Mouse (Mus musculus): Measurements from ENCODE around the gene Tmem151b. TPM values are rescaled to one million over a fixed set of nuclear protein-coding genes. Genes with fewer than 3 reads are reported as not detected.

The Tmem151b gene
- total RNA-seq, 2 experiments from 2014 or later: 1.7 to 3.7 TPM

DNA sequence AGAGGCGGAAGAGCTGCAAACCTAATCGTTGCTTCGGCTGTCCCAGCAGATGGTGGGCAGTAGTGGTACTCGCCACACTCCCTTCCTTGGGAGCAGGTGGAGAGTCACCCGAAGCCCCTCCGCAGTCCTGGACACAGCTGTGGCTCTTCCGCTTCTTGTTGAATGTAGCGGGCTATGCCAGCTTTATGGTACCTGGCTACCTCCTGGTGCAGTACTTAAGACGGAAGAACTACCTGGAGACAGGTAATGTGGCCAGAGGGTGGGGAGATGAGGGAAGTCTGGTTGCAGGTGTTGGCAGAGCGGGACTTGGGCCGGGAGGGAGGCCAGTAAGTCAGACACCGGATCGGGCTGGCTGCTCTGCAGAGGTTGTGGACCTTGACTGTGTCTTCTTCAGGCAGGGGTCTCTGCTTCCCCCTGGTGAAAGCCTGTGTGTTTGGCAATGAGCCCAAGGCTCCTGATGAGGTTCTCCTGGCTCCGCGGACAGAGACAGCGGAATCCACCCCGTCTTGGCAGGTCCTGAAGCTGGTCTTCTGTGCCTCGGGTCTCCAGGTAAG is 15.1 kb upstream of the Tmem151b start:
- DNase-seq (ENCODE audit: low spot score in 2 of 2): no peak

DNA sequence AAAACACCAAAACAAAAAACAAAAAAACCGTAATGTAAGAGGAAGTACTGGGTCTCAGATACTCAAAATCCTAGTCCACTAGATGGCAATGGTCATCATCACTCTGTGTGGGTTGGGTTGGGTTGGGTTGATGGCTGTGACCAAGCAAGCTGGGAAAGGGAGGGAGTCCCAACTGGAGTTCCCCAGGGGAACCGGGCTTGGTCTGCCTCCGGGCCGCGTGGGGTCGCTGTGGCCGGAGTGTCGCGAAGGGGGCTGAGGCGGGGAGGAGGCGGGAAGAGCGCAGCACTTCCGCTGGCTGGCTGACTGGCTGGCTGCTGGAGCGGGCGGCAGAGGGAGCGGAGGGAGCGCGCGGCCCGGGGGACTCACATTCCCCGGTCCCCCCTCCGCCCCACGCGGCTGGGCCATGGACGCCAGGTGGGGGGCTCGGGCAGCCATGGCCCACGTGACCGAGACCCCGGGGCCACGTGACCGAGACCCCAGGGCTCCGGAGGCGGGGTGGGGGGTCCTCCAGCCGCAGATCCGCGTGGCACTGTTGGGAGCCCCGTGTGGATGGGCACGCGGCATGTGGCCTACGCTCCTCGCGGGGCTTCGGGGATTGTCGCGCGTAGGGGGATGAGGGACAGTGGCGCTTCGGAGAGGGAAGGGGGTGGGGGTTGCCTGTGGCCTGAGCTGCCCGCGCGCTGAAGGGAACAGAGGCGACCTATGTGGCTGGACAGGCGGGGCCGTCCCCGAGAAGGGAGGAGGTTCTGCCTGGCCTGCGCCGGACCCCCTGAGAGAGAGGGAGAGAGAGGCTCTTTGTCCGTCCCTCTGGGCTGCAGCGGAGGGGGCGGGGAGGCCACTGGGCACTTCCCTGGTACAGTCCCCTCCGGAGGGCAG is 14.4 kb upstream of the Tmem151b start, which contains the start of gene Slc35b2:
Slc35b2 (plus strand) TSS at position 220 of the 876 bp plus-strand sequence.
- peak; percentile 91 for DNase-seq (ENCODE audit: low spot score in 2 of 2)

DNA sequence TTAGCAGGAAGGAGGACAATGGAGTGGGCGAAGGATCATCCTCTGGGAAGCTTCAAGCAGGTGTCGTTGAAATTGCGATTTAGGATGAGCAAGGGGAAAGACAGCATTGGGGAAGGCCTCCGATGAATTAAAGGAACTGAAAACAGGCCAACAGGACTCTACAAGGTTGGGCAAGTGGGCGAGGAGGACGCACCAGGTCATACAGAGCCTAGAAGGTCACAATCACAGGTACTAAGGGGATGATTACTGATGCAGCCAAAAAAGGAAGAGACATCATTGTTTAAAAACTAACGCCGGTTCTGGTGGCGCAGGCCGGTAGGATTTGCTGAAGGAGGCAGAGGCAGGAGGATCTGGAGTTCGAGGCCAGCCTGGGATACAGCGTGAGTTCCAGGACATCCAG is 13.7 kb upstream of the Tmem151b start:
- DNase-seq (ENCODE audit: low spot score in 2 of 2): no peak

DNA sequence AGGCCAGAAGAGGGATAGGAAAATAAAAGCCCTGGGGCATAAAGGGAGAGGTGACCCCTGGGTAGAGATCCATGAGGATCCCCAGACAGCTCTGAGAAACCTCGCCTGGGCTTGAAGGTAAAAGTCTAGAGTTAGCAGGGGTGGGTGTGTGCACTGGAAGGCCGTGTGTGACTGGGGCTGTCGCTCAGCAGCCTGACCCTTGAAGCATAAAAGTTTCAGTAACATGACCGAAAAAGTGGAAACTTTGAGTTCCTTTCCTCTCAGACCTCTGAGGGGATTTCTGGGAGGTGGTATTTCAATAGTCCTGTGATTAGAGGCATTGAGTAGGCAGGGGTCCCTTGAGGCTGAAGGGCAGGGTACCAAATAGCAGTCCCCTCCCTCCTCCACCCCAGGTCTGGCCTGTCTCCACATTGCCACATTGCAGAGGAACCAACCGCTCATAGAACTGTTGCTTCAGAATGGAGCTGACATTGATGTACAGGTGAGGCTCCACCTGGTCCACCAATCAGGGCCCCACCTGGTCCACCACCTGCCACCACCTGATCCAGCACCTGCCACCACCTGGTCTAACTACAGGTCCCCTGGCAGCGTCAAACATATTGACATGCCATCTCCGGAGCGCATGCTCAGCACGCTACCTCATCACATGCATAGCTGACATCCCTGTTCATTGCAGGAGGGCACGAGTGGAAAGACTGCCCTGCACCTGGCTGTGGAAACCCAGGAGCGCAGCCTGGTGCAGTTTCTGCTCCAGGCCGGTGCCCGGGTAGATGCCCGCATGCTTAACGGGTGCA is 10.5 kb upstream of the Tmem151b start:
- no peak for DNase-seq (ENCODE audit: low spot score in 2 of 2)

DNA sequence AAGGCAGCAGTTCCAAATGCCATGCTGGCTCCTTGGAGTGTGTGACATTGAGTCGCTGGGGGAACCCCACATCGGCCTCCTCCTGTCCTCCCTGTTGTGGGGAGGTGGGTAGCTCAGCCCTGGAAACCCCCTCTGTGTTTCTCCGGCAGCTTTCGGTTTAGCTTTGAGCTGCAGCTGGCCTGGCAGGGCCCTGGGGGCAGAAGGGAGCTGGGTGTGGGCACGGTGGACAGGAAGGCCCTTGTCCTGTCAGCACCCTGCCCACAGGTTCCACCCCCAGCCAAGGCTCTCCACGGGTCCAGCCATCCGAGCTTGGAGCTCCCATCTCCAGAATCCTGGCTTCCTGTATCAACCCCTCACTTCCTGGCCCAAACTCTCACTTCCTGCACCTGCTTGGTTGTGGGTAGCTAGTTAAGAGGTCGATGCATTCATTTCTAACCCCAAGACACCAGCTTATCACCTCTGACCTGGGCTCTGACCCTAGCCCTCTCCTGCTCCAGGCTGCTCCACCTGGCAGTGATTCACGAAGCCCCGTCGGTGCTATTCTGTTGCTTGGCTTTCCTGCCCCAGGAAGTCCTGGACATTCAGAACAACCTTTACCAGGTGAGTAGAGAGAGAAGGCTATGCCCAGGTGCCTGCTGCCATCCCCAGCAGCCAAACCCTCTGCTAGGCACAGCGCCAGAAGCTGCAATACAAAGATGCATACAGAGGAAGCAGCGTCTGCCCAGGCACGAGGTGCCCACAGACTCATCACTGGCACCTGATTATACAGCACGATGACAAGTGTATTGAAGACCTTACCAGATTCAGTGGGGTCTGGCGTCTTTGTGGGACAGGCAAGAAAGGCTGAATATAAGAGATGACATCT is 8.8 kb upstream of the Tmem151b start:
- DNase-seq (ENCODE audit: low spot score in 2 of 2): no peak

DNA sequence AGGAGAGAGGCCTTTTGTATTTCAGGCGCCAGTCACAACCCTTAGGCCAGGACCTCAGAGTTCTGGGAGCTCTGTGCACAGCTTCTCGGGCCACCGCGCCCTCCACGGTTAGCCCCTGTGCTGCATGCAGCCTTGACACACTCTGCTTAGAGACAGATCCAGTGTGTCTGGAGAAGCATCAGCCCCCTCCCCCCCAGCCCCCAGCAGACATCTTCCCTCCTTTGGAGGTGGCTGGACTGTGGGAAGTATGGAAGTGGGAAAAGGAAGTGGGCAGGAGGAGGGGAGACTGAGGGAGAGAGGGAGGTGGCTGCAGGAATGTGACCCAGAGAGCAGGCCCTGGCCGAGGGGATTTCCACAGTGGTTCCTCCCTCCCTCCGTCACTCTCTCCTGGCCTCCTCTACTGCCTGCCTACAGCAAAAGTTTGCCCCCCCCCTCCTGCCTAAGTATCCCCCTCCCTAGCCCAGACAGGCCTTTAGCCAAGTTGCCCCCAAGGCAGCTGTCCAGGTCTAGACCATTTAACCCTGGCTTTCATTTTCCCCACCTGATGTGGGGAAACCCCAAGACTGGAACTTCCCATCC is 7.9 kb upstream of the Tmem151b start:
- DNase-seq (ENCODE audit: low spot score in 2 of 2): no peak

DNA sequence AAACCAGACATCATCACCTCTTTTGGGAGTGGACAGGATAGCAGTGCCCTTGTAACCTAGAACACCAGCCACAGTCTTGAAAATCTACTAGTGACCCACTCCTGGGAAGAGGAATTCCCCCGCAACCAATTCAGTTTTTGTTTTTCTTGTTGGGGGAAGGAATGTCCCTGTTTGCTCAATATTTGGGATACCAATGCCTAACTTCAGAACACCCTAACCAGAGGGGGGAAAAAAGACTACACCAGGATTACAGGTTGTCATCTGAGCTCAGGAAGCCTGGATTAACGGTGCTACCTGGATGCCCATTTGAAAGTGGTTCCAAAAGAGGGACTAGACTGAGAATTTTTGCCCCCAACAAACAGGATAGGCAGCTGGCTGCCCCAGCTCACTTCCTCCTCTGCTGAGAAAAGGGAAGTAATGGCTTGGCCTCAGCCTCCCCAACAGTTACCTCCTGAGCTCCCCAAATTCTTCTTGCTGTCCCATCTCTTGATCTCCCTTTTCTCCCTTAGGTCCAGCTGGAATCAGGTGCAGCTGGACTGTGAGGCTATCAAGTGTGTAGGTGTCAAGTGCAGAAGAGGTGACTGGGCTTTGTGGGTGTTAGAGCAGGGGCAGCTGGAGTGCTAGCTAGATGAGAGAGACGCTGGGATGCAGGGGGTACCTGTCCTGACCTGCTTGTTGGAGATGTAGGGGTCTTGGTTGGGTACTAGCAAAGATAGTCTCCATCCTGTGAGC is 7.2 kb upstream of the Tmem151b start:
- no peak for DNase-seq (ENCODE audit: low spot score in 2 of 2)

DNA sequence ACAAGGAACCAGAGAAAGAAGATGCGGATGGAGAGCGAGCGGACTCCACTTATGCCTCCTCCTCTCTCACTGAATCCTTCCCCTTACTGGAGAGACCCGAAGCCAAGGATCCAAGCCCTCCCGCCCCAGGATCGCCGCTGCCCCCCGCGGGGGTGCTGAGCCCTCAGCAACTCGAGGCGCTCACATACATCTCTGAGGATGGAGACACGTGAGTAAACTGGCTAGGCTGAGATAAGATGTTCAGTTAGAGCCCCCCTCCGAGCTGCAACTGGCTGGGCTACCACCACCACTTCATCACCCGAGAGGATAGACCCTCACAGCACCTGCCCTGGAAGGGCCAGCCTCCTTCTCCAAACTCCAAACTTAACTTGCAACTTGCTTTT is 6.6 kb upstream of the Tmem151b start:
- no peak for DNase-seq (ENCODE audit: low spot score in 2 of 2)

DNA sequence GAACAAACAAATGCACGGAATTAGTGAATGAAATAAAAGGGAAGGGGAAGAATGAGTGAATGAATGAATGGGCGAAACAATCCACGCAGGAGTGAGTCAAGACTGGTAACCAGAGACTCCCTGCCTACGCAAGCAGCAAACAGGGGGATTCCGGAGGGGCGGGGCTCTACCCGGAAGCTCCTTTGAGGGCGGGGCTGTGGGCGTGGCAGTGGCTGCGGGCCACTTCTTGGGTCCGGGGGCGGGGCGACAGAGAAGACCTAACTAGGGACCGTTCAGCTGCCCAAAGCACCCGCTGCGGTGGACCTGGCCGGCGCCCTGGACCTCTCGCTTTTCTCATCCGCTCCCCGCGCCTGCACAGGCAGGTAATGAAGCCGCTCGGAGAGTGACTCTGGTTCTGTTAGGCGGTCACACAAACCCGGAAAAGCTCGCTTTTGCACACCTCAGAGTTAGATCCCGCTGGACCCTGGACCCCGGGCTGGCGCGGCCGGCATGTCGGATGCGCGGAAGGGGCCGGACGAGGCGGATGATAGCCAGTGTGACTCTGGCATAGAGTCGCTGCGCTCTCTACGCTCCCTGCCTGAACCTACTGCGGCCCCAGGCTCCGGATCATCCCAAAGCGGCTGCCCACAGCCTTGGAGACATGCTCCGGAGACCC is 6.1 kb upstream of the Tmem151b start, which contains the start of gene Nfkbie:
Nfkbie (plus strand) TSS at position 252 of the 655 bp plus-strand sequence.
- DNase-seq (ENCODE audit: low spot score in 2 of 2): peak; percentile 86 to 92

DNA sequence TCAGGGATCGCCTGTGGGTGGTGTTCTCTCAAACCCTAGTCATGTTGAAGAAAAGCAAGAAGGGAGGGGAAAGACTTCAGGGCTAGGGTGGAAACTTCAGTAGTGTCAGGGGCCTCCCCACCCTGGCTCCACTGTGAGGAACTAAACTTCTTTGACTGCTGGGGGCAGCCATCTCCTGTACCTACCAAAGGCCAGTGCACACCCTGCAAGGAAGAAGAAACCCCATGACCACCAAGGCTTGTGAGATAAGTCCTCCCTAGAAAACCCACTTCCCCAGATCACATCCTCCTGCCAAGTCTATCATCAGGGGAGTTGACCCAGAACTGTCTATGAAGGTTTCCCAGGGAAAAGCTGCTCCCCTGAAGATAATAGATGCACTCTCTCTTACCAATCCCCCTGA is 4.9 kb upstream of the Tmem151b start:
- no peak for DNase-seq (ENCODE audit: low spot score in 2 of 2)

DNA sequence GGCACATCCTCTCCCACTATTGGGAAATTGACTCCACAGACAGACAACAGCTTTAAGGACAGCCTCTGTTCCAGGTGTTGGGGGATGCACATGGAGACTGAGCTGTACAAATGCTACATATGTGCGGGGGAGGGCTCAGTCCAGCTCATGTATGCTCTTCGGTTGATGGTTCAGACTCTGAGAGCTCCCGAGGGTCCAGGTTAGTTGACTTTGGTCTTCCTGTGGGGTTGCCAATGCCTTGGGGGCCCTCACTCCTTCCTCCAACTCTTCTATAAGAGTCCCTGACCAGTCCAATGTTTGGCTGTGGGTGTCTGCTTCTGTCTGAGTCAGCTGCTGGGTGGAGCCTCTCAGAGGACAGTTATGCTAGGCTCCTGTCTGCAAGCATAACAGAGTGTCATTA is 3.6 kb upstream of the Tmem151b start:
- DNase-seq (ENCODE audit: low spot score in 2 of 2): no peak

DNA sequence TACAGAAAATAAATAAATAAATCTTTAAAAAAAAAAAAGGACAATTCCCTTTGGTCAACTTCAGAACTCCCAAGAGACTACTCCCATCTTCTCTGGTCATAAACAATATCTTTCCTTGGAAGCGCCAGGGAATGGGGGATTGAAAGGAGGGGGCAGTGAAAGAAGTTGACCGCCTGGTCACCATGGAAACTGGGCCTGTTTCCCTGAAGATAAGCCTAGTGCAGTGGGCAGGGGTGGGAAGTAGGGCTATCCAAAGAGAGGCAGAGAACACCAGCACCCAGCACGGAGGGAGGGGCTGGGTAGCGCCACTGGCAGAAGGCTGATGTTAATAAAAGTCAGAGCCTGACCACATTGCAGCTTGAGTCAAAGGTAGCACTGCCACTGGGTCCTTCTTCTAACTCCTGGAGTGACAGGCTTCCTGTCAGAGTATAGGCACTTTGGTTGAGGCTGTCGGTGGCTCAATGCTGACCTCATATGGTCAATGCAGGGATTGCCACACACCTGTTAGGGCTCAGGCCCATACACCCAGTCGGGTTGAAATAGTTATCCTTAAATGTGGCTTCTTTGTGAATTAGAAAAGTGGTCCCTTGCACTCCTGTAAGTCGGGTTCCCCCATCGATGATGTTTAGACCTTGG is 2.5 kb upstream of the Tmem151b start:
- DNase-seq (ENCODE audit: low spot score in 2 of 2): peak in 1 of 2 experiments; percentile 56

DNA sequence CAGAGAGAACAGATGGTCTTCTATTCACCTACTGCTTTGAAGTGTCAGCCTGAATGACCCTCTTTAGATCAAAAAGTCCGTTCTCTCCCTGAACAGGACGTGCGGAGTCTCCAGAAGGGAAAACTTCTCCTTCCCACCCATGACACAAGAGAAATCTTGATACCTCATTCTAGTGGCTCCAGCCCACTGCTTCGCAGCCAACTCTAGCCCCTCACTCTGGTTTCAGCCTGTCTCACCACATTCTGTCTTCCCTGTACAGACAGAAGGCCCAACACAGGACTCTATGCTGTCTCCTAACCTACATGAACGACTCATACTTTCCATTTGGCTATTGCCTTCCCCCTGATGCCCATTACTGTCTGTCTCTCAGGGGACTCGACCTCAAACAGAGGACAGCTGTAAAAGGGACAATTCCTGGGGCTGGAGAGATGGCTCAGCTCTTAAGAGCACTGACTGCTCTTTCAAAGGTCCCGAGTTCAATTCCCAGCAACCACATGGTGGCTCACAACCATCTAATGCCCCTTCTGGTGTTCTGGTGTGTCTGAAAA is 1.8 kb upstream of the Tmem151b start:
- no peak for DNase-seq (ENCODE audit: low spot score in 2 of 2)

DNA sequence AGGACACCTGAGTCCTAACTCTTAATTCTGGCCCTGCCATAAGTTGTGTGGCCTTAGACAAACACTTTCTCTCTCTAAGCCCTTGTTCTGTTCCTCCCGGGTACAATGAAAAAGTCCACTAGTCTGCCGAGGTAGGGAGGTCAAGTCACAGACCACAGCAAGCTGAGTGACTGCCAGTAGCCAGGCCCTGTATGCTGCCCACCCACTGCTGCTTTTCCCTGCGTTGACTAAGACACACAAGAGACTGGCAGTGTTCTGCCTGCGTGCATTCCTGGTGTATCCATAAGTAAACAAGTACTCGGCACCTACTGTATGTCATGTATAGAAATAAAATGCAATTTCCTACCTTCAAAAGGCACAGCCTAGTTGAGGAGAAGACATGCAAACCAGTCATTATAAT is 776 bp upstream of the Tmem151b start:
- DNase-seq (ENCODE audit: low spot score in 2 of 2): no peak

DNA sequence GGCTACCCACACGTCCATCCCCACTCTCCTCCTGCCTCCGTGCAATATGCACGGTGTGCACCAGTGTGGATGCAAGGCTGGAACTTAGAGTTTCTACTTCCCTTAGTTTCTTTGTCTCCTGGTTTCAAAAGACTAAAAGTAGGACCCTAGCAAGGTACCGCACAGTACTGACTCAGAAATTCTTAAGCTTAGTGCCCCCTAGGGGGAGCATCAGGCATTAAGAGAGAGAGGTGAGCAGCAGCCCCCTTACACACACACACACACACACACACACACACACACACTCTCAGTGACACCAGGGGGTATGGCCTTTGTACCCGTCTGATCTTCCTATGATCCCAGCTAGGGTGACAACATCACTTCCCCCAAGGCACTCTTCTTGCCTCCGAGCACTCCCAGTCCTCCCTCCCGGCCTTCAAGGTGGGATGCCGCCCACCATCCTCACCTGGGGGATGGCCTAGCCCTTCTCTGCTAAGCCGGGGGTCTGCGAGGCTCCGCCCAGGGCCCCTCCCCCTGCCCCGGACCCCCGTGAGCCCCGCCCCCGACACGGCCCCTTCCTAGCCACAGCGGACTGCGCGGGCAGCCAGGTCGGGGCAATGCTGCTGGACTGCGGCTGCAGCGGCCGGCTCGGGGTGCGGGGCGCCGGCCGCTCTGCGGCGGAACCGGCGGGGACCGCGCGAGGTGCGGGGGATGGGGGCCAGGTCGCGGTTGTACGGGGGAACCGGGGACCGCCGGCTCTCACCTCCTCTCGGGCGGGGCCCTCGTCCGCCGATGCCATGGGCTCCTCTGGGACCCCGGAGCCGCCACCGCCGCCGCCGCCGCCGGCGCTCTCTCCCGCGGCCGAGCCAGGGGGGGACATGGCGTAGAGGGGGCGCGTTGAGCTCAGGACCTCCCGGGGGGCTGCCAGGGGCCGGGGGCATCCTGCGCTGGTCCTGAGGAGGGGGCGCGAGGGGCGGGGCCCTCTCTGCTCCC is 650 bp downstream of the Tmem151b start:
- no peak for DNase-seq (ENCODE audit: low spot score in 2 of 2)

DNA sequence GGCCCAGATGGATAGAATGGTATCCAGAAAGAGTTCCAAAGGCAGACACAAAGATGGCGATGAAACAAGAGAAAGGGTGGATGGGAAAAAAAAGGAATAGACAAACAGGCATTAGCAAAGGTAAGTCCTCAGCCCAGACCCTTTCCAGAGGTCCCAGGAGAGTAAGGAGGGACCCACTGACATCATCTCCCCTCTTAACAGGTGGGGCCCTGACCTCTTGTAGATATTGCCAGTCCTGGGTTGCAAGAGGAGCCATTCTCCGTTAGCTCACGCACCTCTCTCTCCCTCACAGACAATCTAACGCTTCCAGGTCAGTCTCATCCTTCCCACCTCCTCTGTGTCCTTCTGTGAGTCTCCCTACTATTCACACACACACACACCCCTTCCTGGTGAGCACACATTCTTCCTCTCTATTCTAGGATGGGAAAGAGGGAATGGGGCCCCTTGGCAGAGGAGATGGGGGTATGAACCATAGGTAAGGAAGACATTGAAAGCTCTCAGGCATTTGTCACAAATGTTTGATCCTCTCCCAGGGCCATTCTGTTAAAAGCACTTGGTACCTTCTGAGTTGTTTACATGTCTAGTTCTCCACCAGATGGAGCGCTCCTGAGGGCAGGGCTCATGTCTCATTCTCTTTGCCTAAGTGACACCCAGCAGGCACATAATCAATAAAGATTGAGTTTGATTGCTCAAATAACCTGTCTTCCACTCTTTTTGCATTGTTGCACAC is 1.9 kb downstream of the Tmem151b start:
- DNase-seq (ENCODE audit: low spot score in 2 of 2): no peak

DNA sequence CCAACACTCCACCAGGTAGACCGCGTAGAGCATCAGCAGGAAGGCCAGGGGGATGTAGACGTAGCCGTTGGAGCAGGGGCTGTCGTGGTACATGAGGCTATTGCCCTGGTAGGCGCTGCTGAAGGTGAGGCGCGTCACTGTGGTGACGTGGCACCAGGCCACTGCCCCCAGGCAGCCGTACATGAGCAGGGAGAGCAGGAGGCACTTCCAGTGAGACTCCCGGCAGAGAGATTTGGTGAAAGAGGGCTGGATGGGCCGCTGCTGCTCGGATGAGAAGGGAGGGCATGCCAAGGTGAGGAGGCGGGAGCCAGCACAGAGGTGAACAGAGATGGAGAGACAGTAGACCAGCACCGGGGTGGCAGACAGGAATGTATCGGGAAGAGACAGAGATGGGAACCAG is 2.5 kb downstream of the Tmem151b start:
- DNase-seq (ENCODE audit: low spot score in 2 of 2): no peak
